Mouse (Mus musculus) intestine, embryonic 14.5 days (tissue): ENCODE data around the gene Dock9. TPM values are rescaled to one million over a fixed set of nuclear protein-coding genes. Genes with fewer than 3 reads are reported as not detected.

ENCODE experiments used
- ATAC-seq: fragments of 200-750 bp; cut with Nextera tagmentation; replicated peaks from 2 replicates; pipeline ENCODE4 v1.8.0; 2017; ENCODE audit warnings: low read depth, moderate number of reproducible peaks, moderate TSS enrichment, moderate library complexity; ENCODE audit not compliant: low FRiP score, low TSS enrichment
- DNase-seq: peaks from one replicate; pipeline ENCODE4 v3.0.0-alpha.2; 2018; ENCODE audit warnings: low spot score
- H3K27ac ChIP-seq: fragments of 300-500 bp; sonication (generic); 2 replicates; pipeline ENCODE4 v1.5.1; 2014; ENCODE audit warnings: low read depth, mild to moderate bottlenecking, control low read depth
- H3K27me3 ChIP-seq: fragments of 300-500 bp; sonication (generic); replicated peaks from 2 replicates; pipeline ENCODE4 v1.6.1; 2014; ENCODE audit warnings: low read length, control low read depth; ENCODE audit not compliant: control insufficient read depth, insufficient read depth
- H3K36me3 ChIP-seq: fragments of 300-500 bp; sonication (generic); 2 replicates; pipeline ENCODE4 v1.6.1; 2014; ENCODE audit warnings: low read length, control low read depth; ENCODE audit not compliant: control insufficient read depth, insufficient read depth
- H3K4me1 ChIP-seq: fragments of 300-500 bp; sonication (generic); replicated peaks from 2 replicates; pipeline ENCODE4 v1.6.1; 2014; ENCODE audit warnings: low read length, control low read depth, mixed read lengths; ENCODE audit not compliant: control insufficient read depth, insufficient read depth
- H3K4me2 ChIP-seq: fragments of 300-500 bp; sonication (generic); 2 replicates; pipeline ENCODE4 v1.6.1; 2014; ENCODE audit warnings: low read length
- H3K4me3 ChIP-seq: fragments of 300-500 bp; sonication (generic); 2 replicates; pipeline ENCODE4 v1.5.1; 2014; ENCODE audit warnings: low read depth, low read length, control low read depth, mixed read lengths
- H3K9ac ChIP-seq: fragments of 300-500 bp; sonication (generic); 2 replicates; pipeline ENCODE4 v1.6.1; 2014; ENCODE audit warnings: mild to moderate bottlenecking, low read length
- H3K9me3 ChIP-seq: fragments of 300-500 bp; sonication (generic); 2 replicates; pipeline ENCODE4 v1.6.1; 2016; ENCODE audit warnings: low read length, control low read depth; ENCODE audit not compliant: control insufficient read depth
- WGBS: fragments of 180-500 bp; shearing (Covaris S2); extraction: QIAGEN DNeasy Blood & Tissue Kit; methylation state at CpG from one replicate; pipeline ENCODE4 v1.1.7; 2014; 5-methylcytosine and 5-hydroxymethylcytosine counted together
- polyA plus RNA-seq: library from polyadenylated mRNA; unstranded; fragments of >200 nt; fragmentation: Nextera tagmentation; extraction: Ambion mirVana; gene quantifications from 2 replicates; pipeline ENCODE4 v1.2.1, GENCODE M21; 2014

Dock9 gene
- polyA plus RNA-seq, 1 experiment from 2014 or later, result 34.8 TPM

- DNase-seq (no peak), ATAC-seq (no peak)
- Histone ChIP-seq H3K9me3 (no peaks in the 10 kb centered on the region), H3K9ac (no peak overlapping the region), H3K4me1 (peaks cover 11% of the 10 kb centered on the region; the same call in 1 of the 2 replicates), H3K4me3 (no peak overlapping the region), H3K36me3 (no peaks in the 10 kb centered on the region), H3K4me2 (no peak overlapping the region), H3K27ac (no peak overlapping the region), H3K27me3 (no peaks in the 10 kb centered on the region)
- 80% methylated on average over 2 of the region's 2 CpGs for WGBS
These were observed 302.5 kb downstream of the Dock9 start for GRCm38 (mm10) chr14:121495120-121495519.

- H3K4me3 ChIP-seq, result no peak overlapping the region
- no peaks in the 10 kb centered on the region for H3K9me3 ChIP-seq
- WGBS, result 39% methylated on average over 2 of the region's 2 CpGs
- peaks cover 11% of the 10 kb centered on the region; the same call in 1 of the 2 replicates for H3K4me1 ChIP-seq
- no peak overlapping the region for H3K9ac ChIP-seq
- ATAC-seq (0 out of 2 replicates have a peak, but pooled peaks have one; percentile 40), DNase-seq (no peak)
- H3K27me3 ChIP-seq, result no peaks in the 10 kb centered on the region
- no peaks in the 10 kb centered on the region for H3K36me3 ChIP-seq
- H3K4me2 ChIP-seq, result no peak overlapping the region
- H3K27ac ChIP-seq, result no peak overlapping the region
These were observed 303.4 kb downstream of the Dock9 start for GRCm38 (mm10) chr14:121494238-121494637.

GRCm38 (mm10) chr14:121493712-121494111, 303.9 kb downstream of the Dock9 start:
- whole genome bisulfite sequencing, result 58% methylated on average over 3 of the region's 3 CpGs
- Histone ChIP-seq H3K4me2 (no peak overlapping the region), H3K36me3 (no peaks in the 10 kb centered on the region), H3K9me3 (no peaks in the 10 kb centered on the region), H3K27me3 (no peaks in the 10 kb centered on the region), H3K4me3 (no peak overlapping the region), H3K27ac (no peak overlapping the region), H3K9ac (no peak overlapping the region), H3K4me1 (peaks cover 11% of the 10 kb centered on the region; the same call in 1 of the 2 replicates)
- ATAC-seq (peak; percentile 86), DNase-seq (no peak)

GRCm38 (mm10) chr14:121492328-121492727, 305.3 kb downstream of the Dock9 start:
- no peak overlapping the region for H3K27ac ChIP-seq
- peaks cover 11% of the 10 kb centered on the region; the same call in 1 of the 2 replicates for H3K4me1 ChIP-seq
- ATAC-seq, result peak; percentile 49
- DNase-seq, result no peak
- 35% methylated on average over 8 of the region's 8 CpGs for WGBS
- no peaks in the 10 kb centered on the region for H3K36me3 ChIP-seq
- 0 out of 2 replicates have a peak overlapping the region, but pooled peaks have one; percentile 12 for H3K4me2 ChIP-seq
- H3K27me3 ChIP-seq, result no peaks in the 10 kb centered on the region
- no peaks in the 10 kb centered on the region for H3K9me3 ChIP-seq
- H3K4me3 ChIP-seq, result no peak overlapping the region
- H3K9ac ChIP-seq, result no peak overlapping the region

Other genes with a start within 250 kb of the Dock9 start
- 67.5 and 72.4 TPM in 2 replicates for gene Ubac2, start 80.8 kb upstream of the Dock9 start, polyA plus RNA-seq
- 0.23 and 0.62 TPM in 2 replicates for gene Gpr18, start 117.9 kb upstream of the Dock9 start, polyA plus RNA-seq
- 3.4 and 4.7 TPM in 2 replicates for gene Gpr183, start 167.4 kb upstream of the Dock9 start, polyA plus RNA-seq
- not detected in 2 replicates for gene Timm8a2, start 236.8 kb upstream of the Dock9 start, polyA plus RNA-seq